Mouse (Mus musculus) heart, postnatal 36 days (tissue): ENCODE results near the gene Tnip1. TPM values are rescaled to one million over a fixed set of nuclear protein-coding genes. Genes with fewer than 3 reads are reported as not detected.

Experiments
- DNase-seq, 2 experiments: peaks; one replicate each; pipeline ENCODE4 v3.0.0; 2021 to 2022
- intact Hi-C: fragments of 180-260 bp; cut with DNase I; formaldehyde crosslinking; loops from one replicate; pipeline ENCODE4 v1.15.1; 2025
- total RNA-seq, 2 experiments: library from RNA; stranded (reverse); gene quantifications; 2 replicates each; pipeline ENCODE4 v1.2.3; 2021

Tnip1 gene
- total RNA-seq, 2 experiments from 2014 or later: 29.2 to 29.4 TPM

- intact Hi-C loops: no loop called here
- DNase-seq: no peak
Measured at GRCm38 (mm10) chr11:54887927-54888326, 74.8 kb downstream of the Tnip1 start.

- DNase-seq: no peak
Measured at GRCm38 (mm10) chr11:54885406-54885805, 77.3 kb downstream of the Tnip1 start.

GRCm38 (mm10) chr11:54884937-54885336 lies 77.8 kb downstream of the Tnip1 start:
- intact Hi-C loops: loop anchor here (5.0 kb wide), 1 partner anchor 152 kb away; no protein-coding TSS in a partner anchor
- peak; percentile 67 to 70 for DNase-seq

More at GRCm38 (mm10) chr11:54885406-54885805, 77.3 kb downstream of the Tnip1 start:
- intact Hi-C loops: no loop called here

GRCm38 (mm10) chr11:54884197-54884828 lies 78.4 kb downstream of the Tnip1 start:
- no peak for DNase-seq
- intact Hi-C loops: loop anchor here (5.0 kb wide), 1 partner anchor 153 kb away; no protein-coding TSS in a partner anchor

GRCm38 (mm10) chr11:54882671-54883070 lies 80.0 kb downstream of the Tnip1 start:
- intact Hi-C loops: loop anchor here (5.0 kb wide), 1 partner anchor 155 kb away; no protein-coding TSS in a partner anchor
- peak; percentile 67 to 69 for DNase-seq

- no peak for DNase-seq
- intact Hi-C loops: loop anchor here (5.0 kb wide), 1 partner anchor 156 kb away; no protein-coding TSS in a partner anchor
Measured at GRCm38 (mm10) chr11:54881051-54881474, 81.7 kb downstream of the Tnip1 start.

GRCm38 (mm10) chr11:54879922-54880321 lies 82.8 kb downstream of the Tnip1 start:
- intact Hi-C loops: loop anchor here (1.0 to 5.0 kb wide), 4 partner anchors 49 to 207 kb away; no protein-coding TSS in a partner anchor
- DNase-seq: no peak

GRCm38 (mm10) chr11:54879434-54879833 lies 83.3 kb downstream of the Tnip1 start:
- peak in 1 of 2 experiments; percentile 62 for DNase-seq
- intact Hi-C loops: loop anchor here (1.0 to 5.0 kb wide), 3 partner anchors 50 to 208 kb away; no protein-coding TSS in a partner anchor

- DNase-seq: no peak
- intact Hi-C loops: loop anchor here (1.0 to 5.0 kb wide), 3 partner anchors 50 to 208 kb away; no protein-coding TSS in a partner anchor
Measured at GRCm38 (mm10) chr11:54878893-54879292, 83.8 kb downstream of the Tnip1 start.

GRCm38 (mm10) chr11:54876031-54876430 lies 86.7 kb downstream of the Tnip1 start:
- intact Hi-C loops: loop anchor here (5.0 kb wide), 1 partner anchor 211 kb away; no protein-coding TSS in a partner anchor

GRCm38 (mm10) chr11:54871831-54872537 lies 90.7 kb downstream of the Tnip1 start:
- no peak for DNase-seq
- intact Hi-C loops: no loop called here

More at GRCm38 (mm10) chr11:54876031-54876430, 86.7 kb downstream of the Tnip1 start:
- DNase-seq: no peak

- intact Hi-C loops: loop anchor here (10.0 kb wide), 2 partner anchors 305 to 345 kb away; partner anchors contain the start of gene Rapgef6
- DNase-seq: no peak
Measured at GRCm38 (mm10) chr11:54869318-54869717, 93.4 kb downstream of the Tnip1 start.

GRCm38 (mm10) chr11:54868445-54868844 lies 94.3 kb downstream of the Tnip1 start:
- no peak for DNase-seq
- intact Hi-C loops: loop anchor here (10.0 kb wide), 2 partner anchors 304 to 344 kb away; partner anchors contain the start of gene Rapgef6

GRCm38 (mm10) chr11:54867903-54868434 lies 94.7 kb downstream of the Tnip1 start:
- intact Hi-C loops: loop anchor here (10.0 kb wide), 2 partner anchors 303 to 343 kb away; partner anchors contain the start of gene Rapgef6
- no peak for DNase-seq

GRCm38 (mm10) chr11:54867049-54867385 lies 95.7 kb downstream of the Tnip1 start:
- no peak for DNase-seq
- intact Hi-C loops: loop anchor here (10.0 kb wide), 2 partner anchors 302 to 342 kb away; partner anchors contain the start of gene Rapgef6

GRCm38 (mm10) chr11:54866119-54867048 lies 96.3 kb downstream of the Tnip1 start, which contains the start of gene Hint1:
TSS of gene Hint1 (plus strand) at chr11:54866383.
- DNase-seq: peak; percentile 93 to 97
- intact Hi-C loops: loop anchor here (10.0 kb wide), 2 partner anchors 302 to 342 kb away; partner anchors contain the start of gene Rapgef6

GRCm38 (mm10) chr11:54865330-54866085 lies 97.2 kb downstream of the Tnip1 start:
- intact Hi-C loops: loop anchor here (10.0 kb wide), 2 partner anchors 301 to 341 kb away; partner anchors contain the start of gene Rapgef6
- no peak for DNase-seq
